Mouse (Mus musculus): ENCODE measurements around the gene Pgls. TPM values are rescaled to one million over a fixed set of nuclear protein-coding genes. Genes with fewer than 3 reads are reported as not detected.

The Pgls gene
- polyA plus RNA-seq, 1 experiment from 2014 or later: 212 TPM

GRCm38 (mm10) chr8:71610822-71611651 lies 19.1 kb downstream of the Pgls start, which contains the start of gene Colgalt1:
Gene Colgalt1, plus strand, starts transcription at chr8:71610998.
- Histone ChIP-seq H3K4me3 (peak within 1 kb of the TSS; percentile 92), H3K27ac (peak within 1 kb of the TSS; percentile 88), H3K9ac (peak within 1 kb of the TSS; percentile 91), H3K9me3 (no peaks in the 10 kb centered on the region), H3K36me3 (peaks cover 32% of the 10 kb centered on the region), H3K27me3 (no peaks in the 10 kb centered on the region), H3K4me2 (replicated peaks) (peak within 1 kb of the TSS; percentile 86), H3K4me1 (peaks cover 17% of the 10 kb centered on the region)
- WGBS: under 1% methylated on average over 82 of the region's 82 CpGs
- peak; percentile 99 for ATAC-seq (ENCODE audit: low FRiP score, low read depth)

GRCm38 (mm10) chr8:71612141-71612540 lies 20.2 kb downstream of the Pgls start:
- ATAC-seq (ENCODE audit: low FRiP score, low read depth): no peak
- 49% methylated on average over 5 of the region's 5 CpGs for whole genome bisulfite sequencing
- H3K27me3 ChIP-seq: no peaks in the 10 kb centered on the region

GRCm38 (mm10) chr8:71613418-71613817 lies 21.4 kb downstream of the Pgls start:
- Histone ChIP-seq H3K9me3 (no peaks in the 10 kb centered on the region), H3K36me3 (peaks cover 56% of the 10 kb centered on the region), H3K4me3 (no peak overlapping the region), H3K9ac (no peak overlapping the region), H3K27me3 (no peaks in the 10 kb centered on the region), H3K27ac (no peak overlapping the region), H3K4me1 (peaks cover 17% of the 10 kb centered on the region), H3K4me2 (replicated peaks) (no peak overlapping the region)
- no peak for ATAC-seq (ENCODE audit: low FRiP score, low read depth)
- 44% methylated on average over 4 of the region's 4 CpGs for WGBS

More at GRCm38 (mm10) chr8:71612141-71612540, 20.2 kb downstream of the Pgls start:
- Histone ChIP-seq H3K36me3 (peaks cover 43% of the 10 kb centered on the region), H3K27ac (no peak overlapping the region), H3K4me1 (peaks cover 17% of the 10 kb centered on the region), H3K4me3 (peak overlapping the region; percentile 92), H3K9me3 (no peaks in the 10 kb centered on the region), H3K9ac (peak overlapping the region; percentile 91), H3K4me2 (replicated peaks) (peak overlapping the region; percentile 86)

GRCm38 (mm10) chr8:71619786-71620185 lies 27.8 kb downstream of the Pgls start:
- 94% methylated on average over 2 of the region's 2 CpGs for WGBS

GRCm38 (mm10) chr8:71625088-71625487 lies 33.1 kb downstream of the Pgls start:
- H3K9me3 ChIP-seq: peaks cover 18% of the 10 kb centered on the region
- no peak overlapping the region for H3K27ac ChIP-seq
- WGBS: 94% methylated on average over 1 of the region's 1 CpGs
- no peak overlapping the region for H3K9ac ChIP-seq
- peaks cover 7% of the 10 kb centered on the region for H3K27me3 ChIP-seq
- H3K4me3 ChIP-seq: no peak overlapping the region
- no peak for ATAC-seq (ENCODE audit: low FRiP score, low read depth)
- H3K36me3 ChIP-seq: peaks cover 63% of the 10 kb centered on the region
- H3K4me1 ChIP-seq: peaks cover 24% of the 10 kb centered on the region
- no peak overlapping the region for H3K4me2 ChIP-seq (replicated peaks)

More at GRCm38 (mm10) chr8:71619786-71620185, 27.8 kb downstream of the Pgls start:
- no peaks in the 10 kb centered on the region for H3K4me1 ChIP-seq
- no peak overlapping the region for H3K27ac ChIP-seq
- peaks cover 18% of the 10 kb centered on the region for H3K9me3 ChIP-seq
- no peak overlapping the region for H3K4me2 ChIP-seq (replicated peaks)
- H3K9ac ChIP-seq: no peak overlapping the region
- no peak for ATAC-seq (ENCODE audit: low FRiP score, low read depth)
- H3K4me3 ChIP-seq: no peak overlapping the region
- H3K36me3 ChIP-seq: peaks cover 99% of the 10 kb centered on the region
- H3K27me3 ChIP-seq: no peaks in the 10 kb centered on the region

- no peak overlapping the region for H3K27ac ChIP-seq
These were observed 34.8 kb downstream of the Pgls start for GRCm38 (mm10) chr8:71626753-71627152.

GRCm38 (mm10) chr8:71627265-71628099 lies 35.5 kb downstream of the Pgls start:
- Histone ChIP-seq H3K27ac (peak overlapping the region; percentile 10; the same call in 1 of the 2 replicates), H3K9ac (no peak overlapping the region), H3K4me1 (peaks cover 25% of the 10 kb centered on the region), H3K36me3 (peaks cover 39% of the 10 kb centered on the region), H3K27me3 (peaks cover 30% of the 10 kb centered on the region), H3K9me3 (peaks cover 13% of the 10 kb centered on the region), H3K4me3 (no peak overlapping the region), H3K4me2 (replicated peaks) (no peak overlapping the region)
- ATAC-seq (ENCODE audit: low FRiP score, low read depth): no peak
- WGBS: 44% methylated on average over 9 of the region's 9 CpGs

More at GRCm38 (mm10) chr8:71626753-71627152, 34.8 kb downstream of the Pgls start:
- H3K4me2 ChIP-seq (replicated peaks): no peak overlapping the region
- H3K27me3 ChIP-seq: peaks cover 23% of the 10 kb centered on the region
- peaks cover 18% of the 10 kb centered on the region for H3K9me3 ChIP-seq
- no peak overlapping the region for H3K4me3 ChIP-seq
- WGBS: 82% methylated on average over 9 of the region's 9 CpGs
- peaks cover 25% of the 10 kb centered on the region for H3K4me1 ChIP-seq
- no peak for ATAC-seq (ENCODE audit: low FRiP score, low read depth)
- H3K36me3 ChIP-seq: peaks cover 46% of the 10 kb centered on the region
- H3K9ac ChIP-seq: no peak overlapping the region

- whole genome bisulfite sequencing: 6% methylated on average over 16 of the region's 16 CpGs
- Histone ChIP-seq H3K9ac (peak overlapping the region; percentile 72), H3K9me3 (peaks cover 10% of the 10 kb centered on the region), H3K27me3 (peaks cover 39% of the 10 kb centered on the region), H3K27ac (peak overlapping the region; percentile 23; the same call in 1 of the 2 replicates), H3K36me3 (peaks cover 28% of the 10 kb centered on the region), H3K4me2 (replicated peaks) (peak overlapping the region; percentile 91), H3K4me1 (peaks cover 26% of the 10 kb centered on the region), H3K4me3 (peak overlapping the region; percentile 46)
- ATAC-seq (ENCODE audit: low FRiP score, low read depth): no peak
These were observed 36.6 kb downstream of the Pgls start for GRCm38 (mm10) chr8:71628396-71629095.

- H3K4me2 ChIP-seq (replicated peaks): peak overlapping the region; percentile 91
- H3K27me3 ChIP-seq: peaks cover 46% of the 10 kb centered on the region
- peaks cover 9% of the 10 kb centered on the region for H3K9me3 ChIP-seq
- H3K9ac ChIP-seq: peak overlapping the region; percentile 72
- peak; percentile 88 for ATAC-seq (ENCODE audit: low FRiP score, low read depth)
- peaks cover 32% of the 10 kb centered on the region for H3K4me1 ChIP-seq
- H3K36me3 ChIP-seq: peaks cover 22% of the 10 kb centered on the region
- peak overlapping the region; percentile 23; the same call in 1 of the 2 replicates for H3K27ac ChIP-seq
- H3K4me3 ChIP-seq: peak overlapping the region; percentile 46
- WGBS: under 1% methylated on average over 54 of the region's 55 CpGs
These were observed 37.2 kb downstream of the Pgls start for GRCm38 (mm10) chr8:71629096-71629697.

GRCm38 (mm10) chr8:71629781-71630212 lies 37.8 kb downstream of the Pgls start:
- Histone ChIP-seq H3K4me3 (peak overlapping the region; percentile 46), H3K36me3 (peaks cover 16% of the 10 kb centered on the region), H3K27me3 (peaks cover 52% of the 10 kb centered on the region), H3K9ac (peak overlapping the region; percentile 72), H3K27ac (0 out of 2 replicates have a peak overlapping the region, but pooled peaks have one; percentile 22), H3K4me2 (replicated peaks) (peak overlapping the region; percentile 91), H3K9me3 (peaks cover 9% of the 10 kb centered on the region), H3K4me1 (peaks cover 37% of the 10 kb centered on the region)
- peak; percentile 25; the same call in 1 of the 2 replicates for ATAC-seq (ENCODE audit: low FRiP score, low read depth)
- WGBS: 3% methylated on average over 25 of the region's 25 CpGs

GRCm38 (mm10) chr8:71630761-71631160 lies 38.8 kb downstream of the Pgls start:
- no peak overlapping the region for H3K9ac ChIP-seq
- no peak overlapping the region for H3K4me2 ChIP-seq (replicated peaks)
- ATAC-seq (ENCODE audit: low FRiP score, low read depth): no peak
- no peak overlapping the region for H3K27ac ChIP-seq
- peaks cover 61% of the 10 kb centered on the region for H3K27me3 ChIP-seq
- no peak overlapping the region for H3K4me3 ChIP-seq
- H3K4me1 ChIP-seq: peaks cover 37% of the 10 kb centered on the region
- peaks cover 9% of the 10 kb centered on the region for H3K9me3 ChIP-seq
- 87% methylated on average over 6 of the region's 6 CpGs for WGBS
- H3K36me3 ChIP-seq: peaks cover 6% of the 10 kb centered on the region
